Mouse (Mus musculus) ES-E14 (cell line): ENCODE data around the gene Pde4dip.

Experiments used
- CHD2 ChIP-seq: IDR thresholded peaks from 2 replicates; pipeline ENCODE4 v1.6.1; 2014; ENCODE audit warnings: mild to moderate bottlenecking, low read depth, low read length, inconsistent platforms
- HCFC1 ChIP-seq: IDR thresholded peaks from 2 replicates; pipeline ENCODE4 v1.6.1; 2012; ENCODE audit warnings: low read length, inconsistent platforms, borderline replicate concordance; ENCODE audit not compliant: insufficient read depth
- MAFK ChIP-seq: IDR thresholded peaks from 2 replicates; pipeline ENCODE4 v1.6.1; 2014; ENCODE audit warnings: mild to moderate bottlenecking, low read depth, low read length, inconsistent platforms; ENCODE audit not compliant: insufficient read depth
- ZC3H11A ChIP-seq: IDR thresholded peaks from 2 replicates; pipeline ENCODE4 v1.6.1; 2012; ENCODE audit warnings: low read depth, mild to moderate bottlenecking, inconsistent platforms, low read length, borderline replicate concordance
- ZNF384 ChIP-seq: IDR thresholded peaks from 2 replicates; pipeline ENCODE4 v1.6.1; 2012; ENCODE audit warnings: low read depth, low read length, inconsistent platforms

- TF ChIP-seq HCFC1: no peak
- TF ChIP-seq ZC3H11A: no peak
- no peak for TF ChIP-seq MAFK
- TF ChIP-seq ZNF384: no peak
- no peak for TF ChIP-seq CHD2
Measured at GRCm38 (mm10) chr3:97869730-97870129, 18.8 kb downstream of the Pde4dip start.
